Mouse (Mus musculus) spleen, adult 2 months (tissue): ENCODE results near the gene Tenm2.

Experiments
- CTCF ChIP-seq: fragments of 200-500 bp; IDR thresholded peaks from 2 replicates; pipeline ENCODE4 v1.5.1; 2011; ENCODE audit warnings: mild to moderate bottlenecking, inconsistent platforms; ENCODE audit not compliant: insufficient read depth, insufficient read length, insufficient replicate concordance; ENCODE audit errors: extremely low read depth
- POLR2A ChIP-seq: fragments of 200-500 bp; IDR thresholded peaks from 2 replicates; pipeline ENCODE4 v1.6.1; 2011; ENCODE audit warnings: low read depth, low read length, inconsistent platforms

DNA sequence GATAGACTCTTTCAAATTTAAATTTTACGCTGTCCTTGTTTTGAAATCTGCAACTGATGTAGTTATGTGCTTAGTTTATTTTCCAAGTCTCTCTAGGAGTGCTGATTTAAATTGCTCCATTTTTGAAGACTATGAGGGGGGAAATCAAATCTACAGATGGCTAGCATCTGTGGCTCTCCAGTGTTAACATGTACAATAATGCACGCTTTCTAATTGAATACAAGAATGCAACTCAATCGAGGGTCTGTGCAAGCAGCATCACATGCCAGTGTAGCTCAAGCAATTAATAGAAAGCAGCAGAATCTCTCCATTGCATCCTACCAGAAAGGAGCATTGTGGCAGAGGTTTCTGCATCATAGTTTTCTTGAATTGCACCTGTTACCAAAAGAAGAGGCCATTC lies 477.8 kb downstream of the Tenm2 start:
- TF ChIP-seq CTCF (no peak), POLR2A (no peak)
